Mouse (Mus musculus) gastrocnemius, postnatal 36 days (tissue): Measurements from ENCODE around the gene Tldc1. TPM values are rescaled to one million over a fixed set of nuclear protein-coding genes. Genes with fewer than 3 reads are reported as not detected.
A peak's percentile ranks its signal among the peaks of the same experiment; 100 is the strongest.

Source experiments
- DNase-seq, 2 experiments: peaks; one replicate each; pipeline ENCODE4 v3.0.0; 2022
- intact Hi-C: fragments of 180-260 bp; cut with DNase I; formaldehyde crosslinking; loops from one replicate; pipeline ENCODE4 v1.15.1; 2025
- long read RNA-seq, 2 experiments: library from polyadenylated mRNA; stranded (forward); transcript quantifications; one replicate each; pipeline ENCODE4 v2.0.0; 2021
- total RNA-seq, 2 experiments: library from RNA; stranded (reverse); gene quantifications; 2 replicates each; pipeline ENCODE4 v1.2.3; 2021

Tldc1 gene
- total RNA-seq = 1 to 10 TPM; 3.7 to 4.9 TPM
- long read RNA-seq, experiment 1, partial matches to known transcripts = 1 of 4 reads
- long read RNA-seq, experiment 1, other reads (novel, unspliced or antisense) = 3 of 4 reads
- long read RNA-seq, experiment 2, partial matches to known transcripts = 0 of 4 reads
- long read RNA-seq, experiment 2, other reads (novel, unspliced or antisense) = 2 of 4 reads

DNA sequence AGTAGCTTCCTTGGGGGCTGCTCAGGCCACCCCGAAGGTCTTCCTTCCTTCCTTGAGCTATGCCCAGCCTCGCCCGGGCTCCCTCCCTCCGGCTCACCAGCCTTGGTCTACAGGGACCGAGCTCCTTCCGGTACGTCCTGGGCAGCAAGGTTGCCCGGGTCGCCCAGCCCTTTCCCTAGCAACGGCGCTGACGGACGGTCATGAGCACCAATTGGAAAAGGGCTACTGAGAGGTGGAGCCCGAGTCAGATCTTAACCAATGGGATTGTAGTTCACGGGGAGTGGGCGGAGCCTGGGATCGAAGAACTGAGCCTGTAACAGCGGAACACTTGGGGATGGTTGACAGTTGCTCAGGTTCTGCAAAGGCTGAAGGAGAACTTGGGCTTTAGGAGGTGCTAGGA lies at the start of gene Tldc1:
Tldc1 (minus strand) TSS at position 154 of the 400 bp plus-strand sequence.
- intact Hi-C loops = loop anchor here (2.0 kb wide), 2 partner anchors 79 to 91 kb away; no protein-coding TSS in a partner anchor

DNA sequence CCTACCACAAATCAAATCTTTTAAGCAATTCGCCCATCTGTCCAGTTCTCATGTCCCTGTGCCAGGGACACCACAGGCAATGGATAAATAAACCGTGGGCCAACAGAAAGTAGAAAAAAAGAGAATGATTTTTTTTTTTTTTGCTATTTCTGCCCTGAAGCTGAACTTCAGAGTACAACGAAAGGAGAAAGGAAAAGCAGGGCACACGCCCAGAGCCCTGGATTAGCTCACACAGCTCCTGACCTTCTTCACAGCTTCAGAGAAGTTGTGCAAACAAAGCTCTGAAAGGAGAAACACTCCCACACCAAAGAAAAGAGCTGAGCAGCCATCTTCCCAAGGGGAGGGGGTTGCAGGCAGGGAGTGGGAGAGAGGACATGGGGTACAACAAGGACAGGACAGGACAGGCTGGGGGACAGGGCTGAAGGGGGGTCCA lies 49.5 kb upstream of the Tldc1 start:
- intact Hi-C loops = no loop called here
- DNase-seq = no peak

More for the DNA sequence above, at the start of gene Tldc1:
- DNase-seq = peak; percentile 100

DNA sequence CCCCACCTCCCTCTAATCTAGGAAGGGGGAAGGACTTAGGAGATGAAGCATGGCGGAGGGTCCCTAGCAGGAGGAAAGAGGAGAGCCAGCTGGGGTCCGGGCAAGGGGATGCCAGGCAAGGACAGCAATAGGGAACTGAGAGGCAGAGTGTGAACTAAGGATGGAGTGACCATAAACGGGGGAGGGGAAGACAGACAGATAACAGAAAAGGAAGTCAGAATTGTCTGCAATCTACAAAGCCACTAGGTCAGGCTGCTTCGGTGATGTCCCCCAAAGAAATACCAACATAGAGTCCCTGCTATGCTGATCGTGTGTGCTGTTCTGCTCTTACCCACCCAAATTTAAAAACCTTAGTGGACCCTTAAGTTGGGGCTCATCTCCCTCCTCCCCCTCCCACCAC lies 48.8 kb upstream of the Tldc1 start:
- DNase-seq = no peak
- intact Hi-C loops = no loop called here

DNA sequence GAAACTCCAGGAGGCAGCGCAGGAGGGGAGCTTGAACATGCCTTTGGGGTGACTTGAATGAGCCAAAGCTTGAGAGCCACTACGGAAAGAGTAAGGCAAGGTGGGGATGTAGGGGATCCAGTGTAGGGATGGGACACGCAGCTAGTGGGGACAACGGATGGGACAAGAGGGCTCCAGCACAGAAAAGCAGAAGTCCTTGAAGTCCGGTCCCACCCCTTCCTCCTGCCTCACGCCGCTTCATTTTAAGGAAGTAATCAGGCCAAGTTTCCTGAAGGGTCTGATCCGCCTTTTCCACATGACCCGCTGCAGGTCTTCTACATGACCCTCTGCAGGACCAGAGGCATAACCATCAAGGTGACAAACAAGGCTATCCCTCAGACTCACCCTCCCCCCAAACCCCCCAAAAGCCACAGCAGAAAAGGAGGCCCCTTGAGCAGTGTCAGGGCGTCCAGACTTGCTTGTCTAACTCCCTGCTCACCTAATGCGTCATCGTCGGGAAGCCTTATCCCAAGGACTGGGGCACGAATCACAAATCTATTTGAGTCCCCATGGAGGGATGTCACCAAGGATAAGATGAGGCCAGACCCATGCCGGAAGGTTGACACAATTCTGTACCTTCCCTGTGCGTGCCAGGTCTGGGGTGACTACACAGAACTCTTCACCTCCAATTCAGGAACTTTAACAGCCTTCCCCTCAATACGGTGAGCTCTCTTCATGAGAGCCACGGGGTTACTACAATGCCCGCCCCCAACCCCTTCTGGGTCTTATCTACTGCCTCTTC lies 47.9 kb upstream of the Tldc1 start:
- intact Hi-C loops = no loop called here
- DNase-seq = no peak

DNA sequence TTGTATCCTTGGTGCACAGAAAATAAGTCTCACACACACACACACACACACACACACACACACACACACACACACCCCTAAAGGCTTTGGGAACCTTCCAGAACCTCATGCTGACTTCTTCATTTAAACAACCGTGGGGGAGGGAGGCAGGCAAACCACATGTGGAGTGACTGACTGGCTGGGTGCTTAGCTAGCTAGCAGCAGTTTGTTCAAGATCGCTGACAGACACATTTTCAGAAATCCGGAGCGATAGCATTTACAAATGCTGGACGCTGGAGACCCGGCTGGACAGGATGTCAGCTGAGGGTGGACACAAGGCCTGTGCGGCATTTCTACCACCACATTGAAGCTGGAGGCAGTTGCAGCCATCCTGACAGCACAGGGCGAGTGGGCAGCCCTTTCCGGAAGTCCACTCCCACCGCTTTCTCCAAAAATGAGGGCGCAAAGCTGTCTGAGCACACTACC lies 46.6 kb upstream of the Tldc1 start:
- no peak for DNase-seq
- intact Hi-C loops = no loop called here

DNA sequence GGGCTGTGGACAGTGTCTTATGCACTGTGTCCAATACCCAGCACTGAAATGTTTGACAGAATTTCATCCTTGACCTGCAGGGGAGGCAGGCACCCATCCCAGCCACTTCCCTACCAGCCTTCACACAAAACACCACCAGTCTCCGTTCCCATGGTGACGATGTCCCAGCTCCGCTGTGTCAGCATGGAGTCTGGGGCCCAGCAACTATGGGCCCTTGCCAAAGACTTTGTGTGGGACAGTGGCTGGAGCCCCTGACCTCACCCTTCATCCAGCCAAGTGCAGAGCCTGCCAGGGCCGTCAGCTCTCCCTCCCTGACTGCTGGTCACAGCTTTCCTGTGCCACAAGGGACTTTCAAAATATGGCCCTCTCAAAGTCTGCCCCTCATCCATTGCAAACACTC lies 45.9 kb upstream of the Tldc1 start:
- intact Hi-C loops = no loop called here
- DNase-seq = peak in 1 of 2 experiments; percentile 39

DNA sequence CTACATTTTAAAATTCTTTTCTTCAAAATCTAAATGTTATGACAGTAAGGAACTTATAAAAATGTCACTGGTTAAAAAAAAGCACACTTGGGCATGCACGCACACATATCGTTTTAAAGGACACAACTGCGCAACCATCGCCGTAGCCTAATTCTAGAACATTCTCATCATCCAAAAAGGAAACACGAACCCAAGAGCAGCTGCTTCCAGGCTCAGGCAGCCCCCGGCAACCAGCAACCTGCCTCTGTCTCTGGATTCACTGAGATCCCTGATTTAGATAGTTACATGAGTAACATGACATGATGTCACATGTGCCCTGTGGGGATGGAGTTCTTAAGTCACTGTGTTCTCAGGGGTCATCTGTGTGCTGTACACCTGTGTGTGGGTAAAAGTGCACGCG lies 45.1 kb upstream of the Tldc1 start:
- DNase-seq = no peak
- intact Hi-C loops = no loop called here

DNA sequence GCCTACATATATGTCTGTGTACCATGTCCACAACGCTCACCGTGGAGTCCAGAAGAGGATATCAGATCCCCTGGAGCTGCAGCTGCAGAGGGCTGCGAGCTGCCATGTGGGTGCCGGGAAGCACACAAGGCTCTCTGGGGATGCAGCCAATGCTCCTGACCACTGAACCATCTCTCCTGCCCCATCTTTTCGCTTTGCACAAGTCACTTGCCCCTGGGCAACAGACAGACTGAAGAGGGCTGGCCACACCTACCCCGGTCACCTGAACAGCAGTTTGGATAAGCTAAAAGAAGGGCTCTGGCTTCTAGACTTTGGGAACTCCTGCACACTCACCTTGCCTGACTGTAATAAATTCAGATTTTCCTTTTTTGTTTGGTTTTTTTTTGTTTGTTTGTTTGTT lies 43.5 kb upstream of the Tldc1 start:
- DNase-seq = no peak
- intact Hi-C loops = no loop called here

DNA sequence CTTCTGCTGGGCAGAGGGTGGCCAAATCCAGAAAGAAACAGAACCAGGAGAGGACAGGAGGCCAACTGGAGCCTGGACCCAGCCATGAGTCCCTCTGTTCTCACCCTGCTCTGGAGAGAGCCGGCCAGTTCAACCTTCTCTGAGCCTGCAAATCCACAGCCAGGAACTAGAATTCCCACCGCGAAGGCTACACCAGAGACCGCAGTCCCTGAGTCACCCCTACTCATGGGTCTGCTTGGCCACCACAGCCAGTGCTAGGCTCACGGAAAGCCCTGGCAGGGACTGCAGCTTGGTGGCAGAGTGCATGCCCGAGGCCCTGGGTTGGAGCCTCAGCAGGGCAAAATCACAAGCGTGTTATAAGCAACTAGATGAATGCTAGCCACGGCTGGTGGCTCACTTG lies 41.8 kb upstream of the Tldc1 start:
- no peak for DNase-seq
- intact Hi-C loops = no loop called here

DNA sequence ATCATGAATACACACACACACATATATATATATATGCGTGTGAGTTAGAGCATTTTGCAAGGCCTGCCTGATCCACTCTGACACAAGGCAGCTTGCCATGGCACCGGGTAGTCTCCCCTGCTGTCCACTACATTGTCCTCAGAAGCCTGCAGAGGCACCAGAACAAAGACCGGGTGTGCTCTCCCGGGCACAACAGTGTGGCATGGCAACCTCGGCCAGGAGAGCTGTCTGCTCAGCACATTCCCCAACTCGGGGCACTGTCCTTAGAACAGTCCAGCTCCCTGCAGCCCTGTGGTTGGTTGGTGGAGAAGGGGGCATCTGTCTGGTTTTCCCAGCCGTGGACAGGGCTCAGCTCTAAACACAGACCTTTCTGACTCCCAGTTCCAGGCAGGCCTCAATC lies 41.1 kb upstream of the Tldc1 start:
- DNase-seq = no peak
- intact Hi-C loops = no loop called here

DNA sequence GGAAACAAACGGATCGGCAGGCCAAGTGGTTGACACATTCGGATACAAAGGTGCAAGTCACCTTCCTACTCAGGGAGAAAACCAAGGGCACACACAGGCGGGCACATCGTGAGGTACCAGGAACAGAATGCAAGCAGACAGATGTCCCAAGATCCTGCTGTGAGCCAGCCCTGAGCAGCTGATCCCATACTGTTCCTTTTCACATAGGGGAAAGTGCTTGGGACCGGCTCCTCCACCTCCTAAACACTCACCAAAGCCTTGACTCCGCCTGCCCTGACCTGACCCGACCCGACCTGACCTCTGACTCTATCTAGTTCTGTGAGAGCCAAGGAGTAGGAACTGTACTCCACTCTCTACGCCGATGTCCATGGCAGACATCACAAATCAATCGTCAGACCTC lies 39.2 kb upstream of the Tldc1 start:
- intact Hi-C loops = no loop called here
- no peak for DNase-seq

DNA sequence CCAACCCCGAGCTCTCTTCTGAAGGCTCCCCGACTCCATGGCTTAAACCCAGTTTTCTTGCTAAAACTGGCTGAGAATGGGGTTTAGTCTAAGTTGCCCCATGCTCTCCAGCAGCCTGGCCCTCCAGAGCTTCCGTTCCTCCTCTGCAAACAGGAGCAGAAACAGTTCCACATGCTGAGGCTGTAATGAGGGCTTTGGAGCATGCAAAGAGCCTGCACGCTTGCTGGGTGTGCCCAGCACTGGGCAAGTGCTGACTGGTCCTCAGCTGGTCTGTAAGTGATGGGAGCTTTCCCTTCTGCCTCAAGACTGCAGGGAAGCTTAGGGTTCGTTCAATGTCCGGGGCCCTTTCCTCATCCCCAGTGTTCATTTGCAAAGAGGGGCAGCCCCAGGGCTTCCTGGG lies 38.0 kb upstream of the Tldc1 start:
- DNase-seq = no peak
- intact Hi-C loops = no loop called here

DNA sequence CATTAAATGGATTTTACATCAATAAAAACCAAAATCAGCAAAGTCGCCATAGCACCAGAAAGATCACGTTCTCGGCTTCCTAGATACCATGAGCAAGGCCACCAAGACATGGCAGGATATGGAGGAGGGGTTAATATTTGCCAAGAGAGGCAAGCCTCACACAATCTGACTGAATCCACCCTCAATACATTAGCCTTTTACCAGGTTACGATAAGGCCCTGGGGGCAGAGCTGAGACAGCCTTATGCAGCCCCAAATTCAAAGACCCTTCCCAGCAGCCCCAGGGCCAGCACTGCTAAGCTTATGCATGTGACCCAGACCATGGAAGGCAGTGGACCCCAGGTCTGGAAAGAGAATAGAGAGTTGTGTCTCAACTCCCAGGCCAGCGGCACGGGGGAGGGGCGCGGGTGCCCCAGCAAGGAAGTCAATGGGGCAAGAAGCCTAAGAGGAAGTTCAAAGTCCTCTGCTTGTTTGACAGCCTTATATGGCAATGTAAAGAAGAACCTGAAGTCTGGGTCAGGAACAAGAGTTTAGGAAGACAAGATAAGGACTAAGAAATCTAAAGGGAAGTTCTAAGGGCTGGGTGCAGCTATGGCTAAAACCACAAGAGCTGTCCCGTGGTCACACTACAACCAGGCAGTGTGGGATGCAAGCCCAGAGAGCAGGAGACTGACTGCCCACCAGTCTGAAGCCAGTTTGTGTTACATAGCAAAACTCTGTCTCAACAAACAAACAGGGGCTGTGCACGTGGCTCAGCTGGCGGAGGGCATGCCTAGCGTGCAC lies 34.6 kb upstream of the Tldc1 start:
- intact Hi-C loops = loop anchor here (1.0 kb wide), 1 partner anchor 17 kb away; no protein-coding TSS in a partner anchor
- no peak for DNase-seq

DNA sequence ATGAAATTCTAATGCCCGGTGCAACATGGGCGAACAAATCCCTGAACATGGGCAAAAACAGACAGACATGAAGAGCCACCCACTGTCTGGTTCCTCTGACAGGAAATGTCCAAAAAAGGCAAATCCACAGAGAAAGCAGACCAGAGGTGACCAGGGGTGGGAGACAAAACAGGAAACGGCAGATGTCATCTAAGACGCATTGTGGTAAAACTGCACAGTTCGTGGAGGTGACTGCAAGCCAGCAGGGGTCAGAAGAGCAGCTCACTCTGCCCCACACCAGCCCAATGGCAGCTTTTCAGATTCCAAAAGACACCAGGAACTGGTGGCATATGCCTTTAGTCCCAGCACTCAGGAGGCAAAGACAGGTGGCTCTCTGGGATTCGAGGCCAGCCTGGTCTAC lies 33.7 kb upstream of the Tldc1 start:
- intact Hi-C loops = loop anchor here (1.0 kb wide), 1 partner anchor 18 kb away; no protein-coding TSS in a partner anchor

DNA sequence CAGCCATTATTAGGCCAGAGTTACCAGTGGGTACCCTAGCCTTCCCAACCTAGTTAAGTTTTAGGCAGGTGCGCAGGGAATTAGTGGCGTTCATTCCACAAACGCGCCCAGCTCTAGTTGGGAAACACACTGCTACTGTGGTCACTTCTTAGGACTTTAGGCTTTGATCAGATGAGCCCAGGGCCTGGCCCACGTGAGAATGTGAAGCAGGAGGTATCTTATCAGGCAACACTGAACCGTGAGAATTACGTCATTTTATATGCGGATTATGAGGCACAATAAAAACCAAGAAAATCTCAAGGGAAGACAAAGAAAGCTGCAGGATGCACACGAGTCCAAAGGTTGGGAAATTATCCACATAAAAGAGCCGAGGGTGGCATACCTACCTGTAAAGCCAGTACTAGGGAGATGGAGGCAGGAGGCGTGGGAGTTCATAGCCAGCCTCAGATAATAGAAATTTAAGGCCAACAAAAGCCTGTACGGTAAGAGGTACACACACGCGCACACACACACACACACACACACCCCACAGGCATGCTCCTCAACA lies 32.8 kb upstream of the Tldc1 start:
- intact Hi-C loops = no loop called here
- DNase-seq = no peak

More for the DNA sequence above, 33.7 kb upstream of the Tldc1 start:
- no peak for DNase-seq

DNA sequence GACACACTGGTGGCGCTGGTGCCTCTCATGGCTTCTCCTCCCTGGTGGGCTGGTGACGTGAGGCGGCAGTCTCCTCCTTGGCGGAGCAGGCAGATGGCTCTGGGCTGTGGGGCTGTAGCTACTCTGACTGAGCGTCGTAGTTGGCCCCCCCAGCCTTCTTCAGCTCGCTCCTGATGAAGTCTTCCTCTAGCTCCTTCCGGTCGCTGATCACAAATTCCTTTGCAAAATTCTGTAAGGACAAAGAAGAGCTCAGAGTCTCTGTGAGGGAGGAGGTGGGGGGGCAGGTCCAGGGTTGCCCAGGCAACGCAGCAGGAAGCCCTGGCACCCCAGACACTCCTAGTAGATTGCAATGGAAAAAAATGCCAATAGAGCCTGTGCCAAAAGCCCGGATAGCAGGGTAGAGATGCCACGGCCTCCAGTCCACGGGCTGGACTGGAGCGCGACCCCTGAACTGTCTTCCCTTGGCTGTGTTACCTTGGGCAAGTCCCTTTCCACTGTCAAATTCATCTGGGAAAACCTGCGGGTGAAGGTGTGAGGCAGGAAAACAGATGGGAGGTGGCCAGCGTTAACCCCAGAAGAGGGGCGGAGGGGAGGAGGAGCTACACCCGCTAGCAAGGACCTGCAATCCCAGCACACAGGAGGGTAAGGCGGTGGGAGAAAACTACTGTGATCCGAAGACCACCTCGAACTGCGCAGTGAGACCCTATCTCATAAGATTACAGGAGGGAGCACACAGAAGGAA lies 32.1 kb upstream of the Tldc1 start:
- no peak for DNase-seq
- intact Hi-C loops = no loop called here

DNA sequence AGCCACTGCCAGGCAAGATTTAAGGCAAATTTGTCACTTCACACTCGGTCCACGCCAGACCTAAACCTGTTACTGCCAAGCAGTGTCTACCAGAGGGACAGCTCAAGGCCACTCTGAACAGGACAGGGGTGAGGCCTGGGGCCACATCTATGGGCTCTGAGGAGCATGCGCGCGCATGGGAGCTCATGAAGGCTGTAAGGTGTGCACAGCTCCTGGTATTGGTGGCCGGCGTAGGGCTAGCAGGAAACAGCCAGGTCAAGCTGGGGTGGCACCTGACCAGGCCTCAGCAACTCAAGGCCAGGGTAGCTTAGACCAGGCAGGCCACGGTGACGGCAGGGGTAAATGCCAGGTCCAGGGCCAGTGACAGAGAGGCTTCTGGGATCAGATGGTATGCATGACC lies 31.4 kb upstream of the Tldc1 start:
- intact Hi-C loops = no loop called here
- DNase-seq = no peak

DNA sequence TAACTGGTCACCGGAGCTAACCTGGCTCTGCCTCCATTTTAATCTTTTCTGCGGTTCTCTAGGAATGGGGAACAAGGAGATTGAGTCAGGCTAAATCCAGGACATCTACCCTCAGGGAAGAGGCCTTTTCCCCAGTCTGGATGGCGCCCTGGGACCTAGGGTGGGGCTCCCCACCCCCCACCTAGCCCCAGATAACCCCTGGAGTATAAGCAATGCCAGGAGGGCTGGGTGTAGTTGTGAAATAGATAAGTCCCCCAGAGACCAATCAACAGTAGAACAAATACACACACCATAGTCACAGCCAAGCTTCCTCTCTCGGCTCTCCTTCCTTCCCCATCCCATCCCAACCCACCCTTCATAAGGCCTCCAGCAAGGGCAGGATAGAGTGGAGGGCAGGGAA lies 29.5 kb upstream of the Tldc1 start:
- no peak for DNase-seq
- intact Hi-C loops = no loop called here

DNA sequence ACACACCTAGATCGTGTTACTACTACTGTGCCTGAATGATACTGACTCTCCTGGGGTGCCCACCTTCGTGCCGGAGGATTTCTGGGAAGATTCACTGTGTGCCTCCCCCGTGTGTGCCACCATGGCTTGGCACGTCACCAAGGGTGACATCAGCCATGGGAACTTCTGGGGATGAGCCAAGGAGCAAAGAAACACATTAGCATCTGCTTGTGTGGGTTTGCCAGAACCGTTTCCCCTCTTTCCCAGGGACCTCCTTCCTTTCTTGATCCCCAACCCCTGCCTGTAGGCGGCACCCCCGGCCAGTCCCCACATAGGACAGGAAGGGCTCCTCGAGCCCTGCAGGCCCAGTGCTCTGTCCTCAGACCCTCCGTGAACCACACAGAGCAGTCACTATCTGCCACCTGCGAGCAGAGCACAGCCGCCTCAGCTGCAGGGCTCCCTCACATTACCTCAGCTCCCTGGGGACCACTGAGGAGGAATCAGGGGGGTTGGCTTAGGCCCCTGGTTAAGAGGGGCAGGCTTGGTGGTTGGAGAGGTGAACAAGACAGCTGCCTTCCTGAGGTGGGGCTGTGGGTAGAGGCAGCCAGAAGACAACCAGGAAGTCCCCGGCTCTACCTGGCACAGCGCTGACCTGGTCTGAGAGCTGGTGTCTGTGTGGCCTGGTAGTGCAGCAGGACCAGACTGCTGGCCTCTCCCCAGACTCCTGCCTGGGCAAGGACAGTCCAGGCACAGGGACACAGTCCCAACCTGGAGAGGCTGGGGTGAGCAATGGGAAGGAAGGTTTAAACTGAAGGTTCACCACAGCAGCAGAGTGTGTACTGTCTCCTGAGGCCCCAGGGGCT lies 28.4 kb upstream of the Tldc1 start:
- intact Hi-C loops = no loop called here
- DNase-seq = no peak
